Mouse (Mus musculus) brain, embryonic 14.5 days (tissue): ENCODE data around the gene Rnase9.

Experiments
- CTCF ChIP-seq: fragments of 200-500 bp; IDR thresholded peaks from 2 replicates; pipeline ENCODE4 v1.5.1; 2012; ENCODE audit warnings: inconsistent platforms, mild to moderate bottlenecking, moderate library complexity, borderline replicate concordance; ENCODE audit not compliant: insufficient read depth, insufficient read length; ENCODE audit errors: extremely low read depth
- POLR2A ChIP-seq: fragments of 200-500 bp; IDR thresholded peaks from 2 replicates; pipeline ENCODE4 v1.6.1; 2012; ENCODE audit warnings: mild to moderate bottlenecking, inconsistent platforms, borderline replicate concordance; ENCODE audit not compliant: poor library complexity, insufficient read depth, insufficient read length, severe bottlenecking; ENCODE audit errors: extremely low read depth

DNA sequence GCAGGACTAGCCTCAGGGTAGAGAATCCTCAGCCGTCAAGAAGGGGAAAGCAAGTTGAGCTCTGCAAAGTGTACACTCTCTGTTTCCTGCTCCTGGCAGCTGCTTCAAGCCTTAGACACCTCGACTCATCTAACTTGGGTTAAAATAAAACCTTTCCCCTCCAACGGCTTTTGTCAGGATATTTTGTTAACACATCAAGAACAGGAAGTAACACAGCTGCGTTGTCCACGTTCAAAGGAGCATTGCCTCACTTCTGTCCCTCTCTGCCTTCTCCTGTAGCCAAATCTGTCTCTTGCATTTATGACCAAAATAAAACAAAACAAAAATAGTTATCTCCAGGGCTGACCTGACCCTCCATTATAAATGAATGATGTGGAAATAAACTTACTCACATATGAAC lies 6.2 kb upstream of the Rnase9 start:
- TF ChIP-seq CTCF (no peak), POLR2A (no peak)
